Mouse (Mus musculus): ENCODE results near the gene Nlk. TPM values are rescaled to one million over a fixed set of nuclear protein-coding genes. Genes with fewer than 3 reads are reported as not detected.
A peak's percentile ranks its signal among the peaks of the same experiment; 100 is the strongest.
"Not testable (repeated sequence)": the region's sequence is repeated elsewhere in the genome, so short reads cannot be mapped to it uniquely, and the experiment has no call there.

Gene Nlk
- polyA plus RNA-seq, 1 experiment from 2014 or later = 16.4 TPM

DNA sequence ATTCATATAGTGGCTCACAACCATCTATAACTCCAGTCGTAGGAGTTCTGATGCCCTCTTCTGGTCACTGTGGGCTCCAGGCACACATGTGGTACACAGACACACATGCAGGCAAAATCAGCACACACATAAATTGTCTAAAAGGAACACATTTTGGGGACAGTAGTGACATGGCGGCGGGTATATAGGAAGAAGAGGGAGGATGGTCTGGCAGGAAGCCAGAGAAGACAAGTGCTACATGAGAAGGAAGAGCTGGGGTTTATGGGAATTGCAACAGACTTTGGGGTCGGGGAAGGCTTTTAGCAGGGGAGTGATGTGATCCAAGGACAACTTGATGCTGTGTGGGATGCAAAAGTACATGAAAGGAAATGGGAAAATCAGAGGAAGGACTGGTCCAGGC, 162.7 kb downstream of the Nlk start:
- H3K4me3 ChIP-seq = peak overlapping the region; percentile 91
- 90% methylated on average over 4 of the region's 4 CpGs for WGBS
- H3K9me3 ChIP-seq = no peaks in the 10 kb centered on the region
- DNase-seq (ENCODE audit: low spot score) = no peak
- peaks cover 22% of the 10 kb centered on the region for H3K4me1 ChIP-seq
- H3K36me3 ChIP-seq (replicated peaks) = peaks cover 59% of the 10 kb centered on the region
- no peak overlapping the region for H3K27ac ChIP-seq (replicated peaks)
- H3K27me3 ChIP-seq (replicated peaks; ENCODE audit: low read depth, poor library complexity, severe bottlenecking) = no peaks in the 10 kb centered on the region

- WGBS = 93% methylated on average over 10 of the region's 10 CpGs
- peaks cover 75% of the 10 kb centered on the region for H3K36me3 ChIP-seq (replicated peaks)
- H3K4me3 ChIP-seq; DNase-seq (ENCODE audit: low spot score); H3K27ac ChIP-seq (replicated peaks); H3K27me3 ChIP-seq (replicated peaks; ENCODE audit: low read depth, poor library complexity, severe bottlenecking); H3K9me3 ChIP-seq: not testable (repeated sequence)
- H3K4me1 ChIP-seq = peaks cover 11% of the 10 kb centered on the region
These were observed 165.7 kb downstream of the Nlk start for GRCm38 (mm10) chr11:78531515-78531914.

GRCm38 (mm10) chr11:78531046-78531445, 166.1 kb downstream of the Nlk start:
- peaks cover 80% of the 10 kb centered on the region for H3K36me3 ChIP-seq (replicated peaks)

GRCm38 (mm10) chr11:78530001-78530400, 167.2 kb downstream of the Nlk start:
- H3K4me3 ChIP-seq = no peak overlapping the region
- H3K27me3 ChIP-seq (replicated peaks; ENCODE audit: low read depth, poor library complexity, severe bottlenecking) = no peaks in the 10 kb centered on the region
- DNase-seq (ENCODE audit: low spot score) = no peak
- WGBS = 92% methylated on average over 12 of the region's 12 CpGs
- H3K4me1 ChIP-seq = peaks cover 7% of the 10 kb centered on the region
- peaks cover 90% of the 10 kb centered on the region for H3K36me3 ChIP-seq (replicated peaks)
- H3K27ac ChIP-seq (replicated peaks) = no peak overlapping the region
- H3K9me3 ChIP-seq = no peaks in the 10 kb centered on the region

More at GRCm38 (mm10) chr11:78531046-78531445, 166.1 kb downstream of the Nlk start:
- WGBS = 77% methylated on average over 6 of the region's 6 CpGs
- Histone ChIP-seq H3K4me3 (no peak overlapping the region), H3K27ac (replicated peaks) (no peak overlapping the region), H3K9me3 (no peaks in the 10 kb centered on the region), H3K27me3 (replicated peaks; ENCODE audit: low read depth, poor library complexity, severe bottlenecking) (no peaks in the 10 kb centered on the region), H3K4me1 (peaks cover 11% of the 10 kb centered on the region)
- DNase-seq (ENCODE audit: low spot score) = no peak

DNA sequence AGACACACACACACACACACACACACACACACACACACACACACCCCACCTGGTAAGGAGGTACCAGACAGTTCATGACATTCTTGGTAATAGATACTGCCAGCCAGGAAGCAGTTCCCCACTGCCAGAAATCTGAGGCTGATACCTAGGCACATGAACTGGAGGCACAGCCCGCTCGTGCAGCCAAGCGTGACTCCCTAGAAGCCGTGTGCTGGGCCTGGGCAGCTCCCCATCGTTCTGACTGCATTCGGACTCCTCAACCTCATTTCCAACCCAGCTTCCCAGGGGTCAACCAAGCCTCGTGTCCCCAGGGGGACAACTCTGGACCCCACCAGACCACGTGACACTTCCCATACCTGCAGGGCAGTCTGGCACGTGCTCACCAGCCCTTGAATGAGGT, 168.5 kb downstream of the Nlk start:
- no peaks in the 10 kb centered on the region for H3K9me3 ChIP-seq
- H3K27me3 ChIP-seq (replicated peaks; ENCODE audit: low read depth, poor library complexity, severe bottlenecking) = no peaks in the 10 kb centered on the region
- no peak overlapping the region for H3K27ac ChIP-seq (replicated peaks)
- no peak for DNase-seq (ENCODE audit: low spot score)
- 90% methylated on average over 9 of the region's 9 CpGs for WGBS
- H3K4me1 ChIP-seq = no peaks in the 10 kb centered on the region
- no peak overlapping the region for H3K4me3 ChIP-seq
- peaks cover 97% of the 10 kb centered on the region for H3K36me3 ChIP-seq (replicated peaks)

DNA sequence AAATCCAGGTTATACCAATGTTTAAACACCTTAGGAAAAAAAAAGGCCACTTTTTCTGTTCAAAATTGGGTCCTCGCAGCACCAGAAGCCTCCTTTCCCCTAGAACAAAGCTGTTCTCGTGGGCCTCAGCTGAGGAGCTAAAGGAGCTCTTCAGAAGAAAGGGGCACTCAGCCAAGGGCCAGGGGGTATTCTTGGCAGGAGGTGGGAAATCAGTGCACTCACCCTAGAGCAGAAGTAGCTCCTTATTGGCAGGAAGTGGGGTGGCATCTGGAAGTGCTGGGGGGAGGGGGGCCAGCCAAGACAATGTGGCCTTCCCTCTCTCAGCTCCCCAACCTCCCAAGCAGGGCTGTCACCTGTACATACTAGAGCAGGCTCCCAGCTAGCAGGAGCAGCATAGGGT, 172.3 kb downstream of the Nlk start:
- Histone ChIP-seq H3K4me1 (no peaks in the 10 kb centered on the region), H3K36me3 (replicated peaks) (peaks cover 100% of the 10 kb centered on the region), H3K4me3 (no peak overlapping the region), H3K27ac (replicated peaks) (no peak overlapping the region), H3K27me3 (replicated peaks; ENCODE audit: low read depth, poor library complexity, severe bottlenecking) (no peaks in the 10 kb centered on the region), H3K9me3 (no peaks in the 10 kb centered on the region)
- DNase-seq (ENCODE audit: low spot score) = no peak
- WGBS = 91% methylated on average over 2 of the region's 2 CpGs

- WGBS = 84% methylated on average over 9 of the region's 9 CpGs
- Histone ChIP-seq H3K4me1 (no peaks in the 10 kb centered on the region), H3K27me3 (replicated peaks; ENCODE audit: low read depth, poor library complexity, severe bottlenecking) (no peaks in the 10 kb centered on the region), H3K9me3 (no peaks in the 10 kb centered on the region), H3K4me3 (no peak overlapping the region), H3K36me3 (replicated peaks) (peaks cover 100% of the 10 kb centered on the region), H3K27ac (replicated peaks) (no peak overlapping the region)
- no peak for DNase-seq (ENCODE audit: low spot score)
These were observed 173.8 kb downstream of the Nlk start for GRCm38 (mm10) chr11:78523241-78523955.

GRCm38 (mm10) chr11:78522481-78522997, 174.6 kb downstream of the Nlk start:
- no peak for DNase-seq (ENCODE audit: low spot score)
- H3K9me3 ChIP-seq = no peaks in the 10 kb centered on the region
- peaks cover 100% of the 10 kb centered on the region for H3K36me3 ChIP-seq (replicated peaks)
- H3K27me3 ChIP-seq (replicated peaks; ENCODE audit: low read depth, poor library complexity, severe bottlenecking) = no peaks in the 10 kb centered on the region
- no peak overlapping the region for H3K27ac ChIP-seq (replicated peaks)
- 90% methylated on average over 1 of the region's 1 CpGs for WGBS
- H3K4me1 ChIP-seq = no peaks in the 10 kb centered on the region
- no peak overlapping the region for H3K4me3 ChIP-seq

DNA sequence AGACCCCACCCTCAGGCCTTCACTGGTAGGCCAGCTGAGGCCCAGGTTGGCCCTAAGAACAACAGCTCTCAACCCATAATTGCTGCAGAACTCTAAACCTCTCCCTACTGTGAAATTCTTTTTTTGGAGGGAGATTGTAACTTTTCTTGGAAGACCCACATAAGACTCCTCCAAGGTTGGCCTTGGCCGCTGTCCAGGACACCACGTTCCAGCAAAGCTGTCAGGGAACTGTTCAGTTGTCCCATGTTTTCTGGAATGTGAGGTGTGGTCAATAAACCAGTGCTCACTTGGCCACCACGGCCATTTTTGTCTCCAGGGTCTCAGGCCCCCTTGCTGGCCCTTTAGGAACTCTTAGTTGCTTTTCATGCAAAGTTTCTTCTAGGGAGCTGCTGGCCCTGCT, 175.3 kb downstream of the Nlk start:
- H3K4me3 ChIP-seq = no peak overlapping the region
- DNase-seq (ENCODE audit: low spot score) = no peak
- H3K27me3 ChIP-seq (replicated peaks; ENCODE audit: low read depth, poor library complexity, severe bottlenecking) = no peaks in the 10 kb centered on the region
- WGBS = 96% methylated on average over 3 of the region's 3 CpGs
- no peaks in the 10 kb centered on the region for H3K4me1 ChIP-seq
- H3K27ac ChIP-seq (replicated peaks) = no peak overlapping the region
- no peaks in the 10 kb centered on the region for H3K9me3 ChIP-seq
- H3K36me3 ChIP-seq (replicated peaks) = peaks cover 97% of the 10 kb centered on the region

DNA sequence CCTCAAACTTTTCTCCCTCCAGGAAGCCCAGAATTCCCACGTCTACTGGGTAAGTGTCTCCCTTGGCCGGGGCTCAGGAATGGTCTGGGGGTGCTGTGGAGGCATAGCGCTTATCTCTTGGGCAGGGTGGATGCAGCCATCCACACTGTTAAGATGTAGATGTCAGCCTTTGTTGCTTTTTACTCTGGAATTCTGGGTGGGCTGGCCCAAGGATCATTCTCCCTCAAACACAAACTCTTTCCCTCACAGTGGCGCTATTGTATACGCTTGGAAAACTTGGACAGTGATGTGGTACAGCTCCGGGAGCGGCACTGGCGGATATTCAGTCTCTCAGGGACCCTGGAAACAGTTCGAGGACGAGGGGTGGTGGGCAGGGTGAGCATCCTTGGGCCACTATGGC, 178.2 kb downstream of the Nlk start:
- peaks cover 97% of the 10 kb centered on the region for H3K36me3 ChIP-seq (replicated peaks)
- 95% methylated on average over 10 of the region's 10 CpGs for WGBS

More for the DNA sequence above, 178.2 kb downstream of the Nlk start:
- no peaks in the 10 kb centered on the region for H3K27me3 ChIP-seq (replicated peaks; ENCODE audit: low read depth, poor library complexity, severe bottlenecking)
- H3K4me3 ChIP-seq = no peak overlapping the region
- 0 out of 2 replicates have a peak, but pooled peaks cover under 1% of the 10 kb centered on the region for H3K4me1 ChIP-seq
- no peak overlapping the region for H3K27ac ChIP-seq (replicated peaks)
- no peak for DNase-seq (ENCODE audit: low spot score)
- H3K9me3 ChIP-seq = no peaks in the 10 kb centered on the region

Other genes starting within 250 kb of the Nlk start
- gene Slc46a1, start 231.7 kb downstream of the Nlk start, polyA plus RNA-seq (2016; fragmentation: Nextera tagmentation; extraction: Ambion mirVana) = 14.9 and 18.4 TPM in 2 replicates
- gene Sarm1, start 199.6 kb downstream of the Nlk start, polyA plus RNA-seq (2016; fragmentation: Nextera tagmentation; extraction: Ambion mirVana) = 5.0 and 6.0 TPM in 2 replicates
- gene Vtn, start 198.3 kb downstream of the Nlk start, polyA plus RNA-seq (2016; fragmentation: Nextera tagmentation; extraction: Ambion mirVana) = 16.3 and 16.7 TPM in 2 replicates
- not detected in 2 replicates for gene Sebox, start 193.9 kb downstream of the Nlk start, polyA plus RNA-seq (2016; fragmentation: Nextera tagmentation; extraction: Ambion mirVana)
- gene Tmem199, start 185.2 kb downstream of the Nlk start, polyA plus RNA-seq (2016; fragmentation: Nextera tagmentation; extraction: Ambion mirVana) = 75.9 and 76.0 TPM in 2 replicates
- gene Poldip2, start 185.2 kb downstream of the Nlk start, polyA plus RNA-seq (2016; fragmentation: Nextera tagmentation; extraction: Ambion mirVana) = 175 and 178 TPM in 2 replicates
- 91.6 and 92.4 TPM in 2 replicates for gene Tnfaip1, start 161.0 kb downstream of the Nlk start, polyA plus RNA-seq (2016; fragmentation: Nextera tagmentation; extraction: Ambion mirVana)
- gene Ift20, start 161.0 kb downstream of the Nlk start, polyA plus RNA-seq (2016; fragmentation: Nextera tagmentation; extraction: Ambion mirVana) = 84.2 and 95.2 TPM in 2 replicates
- 89.6 and 96.6 TPM in 2 replicates for gene Tmem97, start 146.6 kb downstream of the Nlk start, polyA plus RNA-seq (2016; fragmentation: Nextera tagmentation; extraction: Ambion mirVana)
- 36.6 and 37.9 TPM in 2 replicates for gene Ccnq, start 54.4 kb upstream of the Nlk start, polyA plus RNA-seq (2016; fragmentation: Nextera tagmentation; extraction: Ambion mirVana)
- 18.9 and 24.5 TPM in 2 replicates for gene Lyrm9, start 129.2 kb upstream of the Nlk start, polyA plus RNA-seq (2016; fragmentation: Nextera tagmentation; extraction: Ambion mirVana)
- gene Nos2, start 223.4 kb upstream of the Nlk start, polyA plus RNA-seq (2016; fragmentation: Nextera tagmentation; extraction: Ambion mirVana) = 0.77 and 1.3 TPM in 2 replicates

All from embryonic facial prominence, embryonic 10.5 days (tissue).